Mouse (Mus musculus) liver, embryonic 13.5 days (tissue): Measurements from ENCODE around the gene Fam25c. TPM values are rescaled to one million over a fixed set of nuclear protein-coding genes. Genes with fewer than 3 reads are reported as not detected.
"Not testable (repeated sequence)": the region's sequence is repeated elsewhere in the genome, so short reads cannot be mapped to it uniquely, and the experiment has no call there.

ENCODE experiments used
- ATAC-seq: fragments of 200-750 bp; cut with Nextera tagmentation; 2 replicates; pipeline ENCODE4 v1.8.0; 2017; ENCODE audit warnings: low read depth, mild to moderate bottlenecking, moderate number of reproducible peaks, moderate library complexity
- DNase-seq: peaks from one replicate; pipeline ENCODE4 v3.0.0; 2022
- H3K27ac ChIP-seq: fragments of 300-500 bp; sonication (generic); 2 replicates; pipeline ENCODE4 v1.5.1; 2015; ENCODE audit warnings: moderate library complexity, mild to moderate bottlenecking, inconsistent platforms
- H3K27me3 ChIP-seq: fragments of 300-500 bp; sonication (generic); 2 replicates; pipeline ENCODE4 v1.6.1; 2015; ENCODE audit warnings: mild to moderate bottlenecking, inconsistent platforms
- H3K36me3 ChIP-seq: fragments of 300-500 bp; sonication (generic); 2 replicates; pipeline ENCODE4 v1.6.1; 2015; ENCODE audit warnings: mild to moderate bottlenecking, inconsistent platforms
- H3K4me1 ChIP-seq: fragments of 300-500 bp; sonication (generic); replicated peaks from 2 replicates; pipeline ENCODE4 v1.6.1; 2015; ENCODE audit warnings: inconsistent platforms
- H3K4me2 ChIP-seq: fragments of 300-500 bp; sonication (generic); 2 replicates; pipeline ENCODE4 v1.6.1; 2015; ENCODE audit warnings: inconsistent platforms, mild to moderate bottlenecking, moderate library complexity
- H3K4me3 ChIP-seq: fragments of 300-500 bp; sonication (generic); replicated peaks from 2 replicates; pipeline ENCODE4 v1.5.1; 2015; ENCODE audit warnings: mild to moderate bottlenecking, inconsistent platforms
- H3K9ac ChIP-seq: fragments of 300-500 bp; sonication (generic); 2 replicates; pipeline ENCODE4 v1.6.1; 2015; ENCODE audit warnings: mild to moderate bottlenecking, inconsistent platforms
- H3K9me3 ChIP-seq: fragments of 300-500 bp; sonication (generic); replicated peaks from 2 replicates; pipeline ENCODE4 v1.6.1; 2016; ENCODE audit warnings: inconsistent platforms
- WGBS: fragments of 180-500 bp; shearing (Covaris S2); methylation state at CpG from one replicate; pipeline ENCODE4 v1.1.7; 2015; ENCODE audit not compliant: insufficient replicate concordance; 5-methylcytosine and 5-hydroxymethylcytosine counted together
- polyA plus RNA-seq: library from polyadenylated mRNA; unstranded; fragments of >200 nt; fragmentation: Nextera tagmentation; extraction: Ambion mirVana; gene quantifications from 2 replicates; pipeline ENCODE4 v1.2.1, GENCODE M21; 2015

Gene Fam25c
- polyA plus RNA-seq, 1 experiment from 2014 or later: not detected

DNA sequence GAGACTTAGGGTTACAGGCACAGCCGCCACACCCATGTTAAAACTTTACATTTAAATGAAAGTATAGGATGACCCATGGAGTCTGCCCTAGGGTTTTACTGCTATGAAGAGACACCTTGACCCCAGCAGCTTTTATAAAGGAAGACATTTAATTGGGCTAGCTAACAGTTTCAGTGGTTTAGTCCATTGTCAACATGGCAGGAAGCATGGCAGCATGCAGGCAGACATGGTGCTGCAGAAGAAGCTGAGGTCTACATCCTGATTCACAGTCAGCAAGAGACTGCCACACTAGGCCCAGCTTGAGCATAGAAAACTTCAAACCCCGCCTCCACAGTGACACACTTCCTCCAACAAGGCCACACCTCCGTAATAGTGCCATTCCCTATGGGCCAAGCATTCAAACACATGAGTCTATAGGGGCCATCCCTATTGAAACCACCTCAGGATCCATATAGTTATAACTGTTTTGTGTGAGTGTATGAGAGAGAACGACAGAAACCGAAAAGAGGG, 31.6 kb downstream of the Fam25c start:
- no peaks in the 10 kb centered on the region for H3K27me3 ChIP-seq
- no peak overlapping the region for H3K9ac ChIP-seq
- peaks cover 50% of the 10 kb centered on the region for H3K36me3 ChIP-seq
- H3K4me1 ChIP-seq: peaks cover 9% of the 10 kb centered on the region; the same call in 1 of the 2 replicates
- no peak overlapping the region for H3K27ac ChIP-seq
- H3K4me3 ChIP-seq: no peak overlapping the region
- H3K9me3 ChIP-seq: no peaks in the 10 kb centered on the region
- ATAC-seq (no peak), DNase-seq (no peak)
- 73% methylated on average over 5 of the region's 5 CpGs for WGBS
- H3K4me2 ChIP-seq: no peak overlapping the region

DNA sequence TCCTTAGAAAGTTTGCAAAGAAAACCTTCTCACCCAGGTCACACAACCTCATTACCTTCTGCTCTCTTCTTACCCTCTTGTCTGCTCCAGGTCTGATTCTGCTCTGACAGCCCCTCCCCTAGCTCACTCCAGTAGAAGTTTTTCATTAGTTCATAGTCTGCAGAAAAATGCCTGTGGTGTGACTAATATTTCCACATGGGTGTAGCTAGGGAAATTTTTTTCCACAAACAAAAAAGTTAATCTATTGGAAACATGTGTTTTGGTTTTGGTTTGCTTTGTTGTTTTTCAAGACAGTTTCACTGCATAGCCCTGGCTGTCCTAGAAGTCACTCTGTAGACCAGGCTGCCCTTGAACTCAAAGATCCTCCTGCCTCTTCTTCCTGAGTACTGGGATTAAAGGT, 37.1 kb downstream of the Fam25c start:
- Histone ChIP-seq H3K27me3 (no peaks in the 10 kb centered on the region), H3K9me3 (no peaks in the 10 kb centered on the region), H3K4me2 (no peak overlapping the region), H3K4me3 (no peak overlapping the region), H3K27ac (no peak overlapping the region), H3K4me1 (0 out of 2 replicates have a peak, but pooled peaks cover 5% of the 10 kb centered on the region), H3K36me3 (peaks cover 23% of the 10 kb centered on the region), H3K9ac (no peak overlapping the region)
- DNase-seq: no peak
- no peak for ATAC-seq

DNA sequence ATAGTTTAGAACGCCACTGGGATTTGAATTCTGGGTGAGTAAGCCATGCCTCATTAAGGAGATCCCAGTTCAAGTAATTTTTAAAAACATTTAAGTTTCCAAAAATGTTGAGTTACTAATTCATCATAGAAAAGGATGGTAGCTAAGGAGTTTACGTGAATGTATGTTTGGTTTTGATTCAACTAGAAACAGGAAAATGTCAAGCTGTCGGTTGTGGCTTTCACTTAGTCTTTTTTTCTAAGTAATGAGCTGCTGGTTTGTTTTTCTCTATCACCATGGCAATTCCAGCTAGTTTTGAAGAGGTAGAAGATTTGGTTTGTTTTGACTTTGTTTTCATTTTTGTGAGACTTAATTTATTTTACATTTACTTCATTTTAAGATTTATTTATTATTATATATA, 37.8 kb downstream of the Fam25c start:
- Histone ChIP-seq H3K4me3 (no peak overlapping the region), H3K4me1 (peaks cover 9% of the 10 kb centered on the region; the same call in 1 of the 2 replicates), H3K36me3 (peaks cover 22% of the 10 kb centered on the region), H3K9ac (no peak overlapping the region), H3K9me3 (no peaks in the 10 kb centered on the region), H3K27ac (no peak overlapping the region), H3K27me3 (no peaks in the 10 kb centered on the region), H3K4me2 (no peak overlapping the region)
- ATAC-seq: no peak
- 78% methylated on average over 3 of the region's 3 CpGs for WGBS
- no peak for DNase-seq

DNA sequence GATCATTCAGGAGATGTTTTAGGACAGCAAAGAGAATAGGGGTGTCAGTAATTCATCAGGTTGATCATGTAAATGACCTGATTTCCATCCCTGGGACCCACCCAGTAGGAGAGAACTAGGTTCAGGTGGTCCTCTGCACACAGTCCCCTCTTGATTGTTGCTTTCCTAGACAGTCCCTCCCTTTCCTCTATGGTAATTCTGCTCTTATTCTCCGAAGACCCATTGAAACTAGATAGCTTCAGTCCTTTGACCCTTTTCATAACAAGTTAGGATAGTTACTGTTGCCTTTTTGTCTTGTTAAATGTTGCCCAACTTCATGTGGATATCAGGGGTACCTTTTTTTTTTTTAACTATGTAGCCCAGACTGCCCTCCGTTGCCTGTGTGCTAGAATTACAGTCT, 38.9 kb downstream of the Fam25c start:
- H3K4me3 ChIP-seq: no peak overlapping the region
- peaks cover 19% of the 10 kb centered on the region for H3K4me1 ChIP-seq
- no peak overlapping the region for H3K9ac ChIP-seq
- no peaks in the 10 kb centered on the region for H3K9me3 ChIP-seq
- no peaks in the 10 kb centered on the region for H3K27me3 ChIP-seq
- no peak for DNase-seq
- no peak overlapping the region for H3K27ac ChIP-seq
- 69% methylated on average over 2 of the region's 2 CpGs for WGBS
- H3K4me2 ChIP-seq: peak overlapping the region; percentile 24
- H3K36me3 ChIP-seq: peaks cover 19% of the 10 kb centered on the region
- no peak for ATAC-seq

DNA sequence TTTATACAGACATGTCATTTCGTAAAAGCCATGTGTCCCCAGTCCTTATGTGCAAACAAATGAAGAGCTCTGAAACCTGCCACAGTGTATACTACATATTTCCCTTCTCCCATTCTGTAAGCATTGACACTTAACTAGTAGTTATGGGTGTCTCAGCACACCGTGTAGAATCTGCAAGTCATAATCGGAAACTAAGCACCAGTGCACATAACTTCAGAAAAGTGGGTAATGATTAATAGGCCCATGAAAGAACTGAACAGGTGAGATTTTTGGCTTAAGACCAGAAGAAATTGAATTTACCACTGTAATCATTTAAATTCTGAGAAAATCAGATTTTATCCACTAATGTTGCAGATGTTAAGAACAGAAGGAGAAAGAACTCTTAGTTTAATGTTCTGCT, 40.4 kb downstream of the Fam25c start:
- WGBS: 53% methylated on average over 3 of the region's 3 CpGs
- no peaks in the 10 kb centered on the region for H3K9me3 ChIP-seq
- DNase-seq: no peak
- peaks cover 28% of the 10 kb centered on the region for H3K4me1 ChIP-seq
- H3K4me3 ChIP-seq: peak overlapping the region; percentile 81
- H3K27ac ChIP-seq: no peak overlapping the region
- H3K27me3 ChIP-seq: no peaks in the 10 kb centered on the region
- H3K4me2 ChIP-seq: peak overlapping the region; percentile 44
- H3K36me3 ChIP-seq: peaks cover 7% of the 10 kb centered on the region; the same call in 1 of the 2 replicates
- ATAC-seq: no peak
- H3K9ac ChIP-seq: no peak overlapping the region

DNA sequence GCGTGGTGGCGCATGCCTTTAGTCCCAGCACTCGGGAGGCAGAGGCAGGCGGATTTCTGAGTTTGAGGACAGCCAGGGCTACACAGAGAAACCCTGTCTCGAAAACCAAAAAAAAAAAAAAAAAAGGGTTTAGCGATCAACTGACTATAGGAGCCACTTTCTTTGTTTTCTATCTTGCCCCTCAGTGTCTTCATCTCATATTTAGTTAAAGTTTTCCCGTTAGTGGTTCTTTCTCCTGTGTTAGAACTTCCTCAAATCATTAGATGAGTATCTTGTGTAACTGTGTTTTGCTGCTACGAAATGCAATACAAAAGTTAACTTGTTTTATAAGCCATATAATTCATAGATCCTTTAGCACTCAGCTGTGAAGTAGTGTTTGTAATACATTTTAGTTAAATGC, 40.9 kb downstream of the Fam25c start:
- not testable (repeated sequence) for H3K27me3 ChIP-seq, H3K36me3 ChIP-seq, H3K27ac ChIP-seq, H3K9me3 ChIP-seq, ATAC-seq, DNase-seq
- Histone ChIP-seq H3K9ac (peak overlapping the region; percentile 47; the same call in 1 of the 2 replicates), H3K4me1 (peaks cover 33% of the 10 kb centered on the region), H3K4me2 (peak overlapping the region; percentile 44), H3K4me3 (peak overlapping the region; percentile 81)
- WGBS: 50% methylated on average over 8 of the region's 8 CpGs

DNA sequence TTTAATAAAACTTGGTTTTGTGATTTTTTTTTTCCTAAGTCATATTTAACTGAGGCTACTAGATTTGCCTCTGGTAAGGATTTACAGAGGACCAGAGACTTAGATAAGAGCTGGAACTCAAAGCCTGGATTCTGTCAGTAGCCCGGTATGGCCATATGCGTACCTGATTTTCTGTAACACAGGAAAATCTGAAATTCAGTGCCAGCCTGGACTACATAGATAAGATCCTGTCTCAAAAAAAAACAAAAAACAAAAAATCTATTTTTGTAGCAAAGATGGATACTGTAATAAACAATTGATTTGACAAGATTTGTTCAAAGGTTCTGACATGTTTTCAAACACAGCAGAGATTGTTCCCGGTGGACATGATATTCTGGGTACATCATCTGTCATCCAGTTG, 41.6 kb downstream of the Fam25c start:
- peak overlapping the region; percentile 52; the same call in 1 of the 2 replicates for H3K9ac ChIP-seq
- DNase-seq (no peak), ATAC-seq (no peak)
- WGBS: 55% methylated on average over 3 of the region's 3 CpGs
- H3K4me1 ChIP-seq: peaks cover 35% of the 10 kb centered on the region
- no peaks in the 10 kb centered on the region for H3K27me3 ChIP-seq
- H3K27ac ChIP-seq: no peak overlapping the region
- peak overlapping the region; percentile 39 for H3K4me2 ChIP-seq
- H3K4me3 ChIP-seq: peak overlapping the region; percentile 81
- H3K9me3 ChIP-seq: no peaks in the 10 kb centered on the region
- 0 out of 2 replicates have a peak, but pooled peaks cover 6% of the 10 kb centered on the region for H3K36me3 ChIP-seq

DNA sequence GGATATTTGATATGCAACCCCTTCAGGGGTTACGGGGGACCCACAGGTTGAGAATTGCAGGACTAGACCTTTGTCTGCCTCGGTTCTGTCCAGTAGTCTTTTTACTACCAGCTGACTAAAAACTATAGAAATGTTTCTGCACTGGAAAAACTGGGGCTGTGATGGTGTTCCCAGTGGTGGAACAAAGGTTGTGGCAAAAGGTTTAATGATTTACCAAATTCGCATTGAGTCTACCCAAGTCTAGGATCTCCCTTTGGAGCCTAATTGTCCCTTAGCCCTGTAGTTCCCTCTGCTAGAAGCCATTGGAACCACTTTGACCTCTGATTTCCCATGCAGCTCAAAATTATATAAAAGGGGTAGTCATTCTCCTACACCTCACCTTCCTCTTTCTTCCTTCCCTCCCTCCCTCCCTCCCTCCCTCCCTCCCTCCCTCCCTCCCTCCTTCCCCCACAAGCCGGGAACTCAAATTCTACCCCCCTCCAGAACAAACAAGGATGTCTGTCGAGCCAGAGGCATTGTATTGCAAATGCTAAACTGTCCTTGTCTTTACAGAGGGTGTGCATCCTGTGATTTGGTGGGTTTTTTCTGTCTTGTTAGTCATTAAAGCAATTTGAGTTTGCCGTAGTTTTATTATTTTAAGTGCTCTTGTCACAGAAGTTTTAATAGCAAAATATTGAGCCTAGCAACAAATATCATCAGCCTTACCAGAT, 42.7 kb downstream of the Fam25c start:
- no peaks in the 10 kb centered on the region for H3K9me3 ChIP-seq
- H3K27me3 ChIP-seq: no peaks in the 10 kb centered on the region
- peak overlapping the region; percentile 90 for H3K27ac ChIP-seq
- H3K4me1 ChIP-seq: peaks cover 38% of the 10 kb centered on the region
- ATAC-seq (no peak), DNase-seq (no peak)
- H3K4me2 ChIP-seq: peak overlapping the region; percentile 99
- WGBS: 30% methylated on average over 6 of the region's 6 CpGs
- H3K4me3 ChIP-seq: peak overlapping the region; percentile 81
- H3K9ac ChIP-seq: peak overlapping the region; percentile 89
- no peaks in the 10 kb centered on the region for H3K36me3 ChIP-seq

DNA sequence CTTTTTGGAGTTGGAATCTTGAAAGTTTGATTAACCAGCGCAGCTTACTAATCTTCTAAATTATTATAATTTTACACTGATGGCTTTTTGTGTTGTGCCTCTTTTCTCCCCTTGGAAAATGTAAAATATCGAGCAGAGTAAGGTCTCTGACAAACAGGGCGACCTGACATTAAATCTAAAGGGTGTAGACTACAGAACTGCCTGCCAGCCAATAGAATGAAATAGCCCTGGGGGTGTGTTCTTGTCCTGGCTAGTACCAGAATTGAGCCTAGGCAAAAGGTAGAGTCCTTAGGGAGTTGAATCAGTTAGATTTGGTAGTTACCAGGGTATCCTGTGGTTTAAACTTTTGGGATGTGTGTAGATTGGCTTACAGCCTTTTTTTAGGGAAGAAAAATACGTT, 43.5 kb downstream of the Fam25c start:
- Histone ChIP-seq H3K27me3 (no peaks in the 10 kb centered on the region), H3K4me1 (peaks cover 38% of the 10 kb centered on the region), H3K9ac (peak overlapping the region; percentile 89), H3K4me3 (peak overlapping the region; percentile 81), H3K27ac (peak overlapping the region; percentile 90), H3K9me3 (no peaks in the 10 kb centered on the region), H3K36me3 (no peaks in the 10 kb centered on the region), H3K4me2 (peak overlapping the region; percentile 99)
- ATAC-seq (no peak), DNase-seq (no peak)
- WGBS: 5% methylated on average over 4 of the region's 4 CpGs

DNA sequence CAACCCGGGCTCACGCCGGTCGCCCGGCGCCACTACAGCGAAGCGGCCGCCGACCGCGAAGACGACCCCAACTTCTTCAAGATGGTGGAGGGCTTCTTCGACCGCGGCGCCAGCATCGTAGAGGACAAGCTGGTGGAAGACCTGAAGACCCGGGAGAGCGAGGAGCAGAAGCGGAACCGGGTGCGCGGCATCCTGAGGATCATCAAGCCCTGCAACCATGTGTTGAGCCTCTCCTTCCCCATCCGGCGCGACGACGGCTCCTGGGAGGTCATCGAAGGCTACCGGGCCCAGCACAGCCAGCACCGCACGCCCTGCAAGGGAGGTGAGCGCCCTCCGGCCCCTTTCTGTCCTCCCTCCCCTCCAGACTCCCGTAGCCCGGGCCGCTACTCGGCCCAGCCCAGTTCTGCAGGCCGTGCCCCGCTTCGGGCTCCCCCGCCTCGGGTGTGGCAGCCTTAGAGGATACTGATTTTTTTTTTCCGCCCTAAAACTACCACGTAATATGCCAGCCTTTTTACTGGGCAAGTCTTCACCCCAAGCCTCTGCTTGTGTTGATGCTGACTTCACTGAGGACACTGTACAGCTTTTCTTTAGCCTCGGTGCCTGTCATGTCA, 44.1 kb downstream of the Fam25c start:
- Histone ChIP-seq H3K36me3 (no peaks in the 10 kb centered on the region), H3K4me1 (peaks cover 38% of the 10 kb centered on the region), H3K4me3 (peak overlapping the region; percentile 81), H3K27ac (peak overlapping the region; percentile 90), H3K9ac (peak overlapping the region; percentile 89), H3K4me2 (peak overlapping the region; percentile 99), H3K27me3 (no peaks in the 10 kb centered on the region), H3K9me3 (no peaks in the 10 kb centered on the region)
- 0 out of 2 replicates have a peak, but pooled peaks have one; percentile 2 for ATAC-seq
- peak; percentile 50 for DNase-seq
- under 1% methylated on average over 47 of the region's 47 CpGs for WGBS

DNA sequence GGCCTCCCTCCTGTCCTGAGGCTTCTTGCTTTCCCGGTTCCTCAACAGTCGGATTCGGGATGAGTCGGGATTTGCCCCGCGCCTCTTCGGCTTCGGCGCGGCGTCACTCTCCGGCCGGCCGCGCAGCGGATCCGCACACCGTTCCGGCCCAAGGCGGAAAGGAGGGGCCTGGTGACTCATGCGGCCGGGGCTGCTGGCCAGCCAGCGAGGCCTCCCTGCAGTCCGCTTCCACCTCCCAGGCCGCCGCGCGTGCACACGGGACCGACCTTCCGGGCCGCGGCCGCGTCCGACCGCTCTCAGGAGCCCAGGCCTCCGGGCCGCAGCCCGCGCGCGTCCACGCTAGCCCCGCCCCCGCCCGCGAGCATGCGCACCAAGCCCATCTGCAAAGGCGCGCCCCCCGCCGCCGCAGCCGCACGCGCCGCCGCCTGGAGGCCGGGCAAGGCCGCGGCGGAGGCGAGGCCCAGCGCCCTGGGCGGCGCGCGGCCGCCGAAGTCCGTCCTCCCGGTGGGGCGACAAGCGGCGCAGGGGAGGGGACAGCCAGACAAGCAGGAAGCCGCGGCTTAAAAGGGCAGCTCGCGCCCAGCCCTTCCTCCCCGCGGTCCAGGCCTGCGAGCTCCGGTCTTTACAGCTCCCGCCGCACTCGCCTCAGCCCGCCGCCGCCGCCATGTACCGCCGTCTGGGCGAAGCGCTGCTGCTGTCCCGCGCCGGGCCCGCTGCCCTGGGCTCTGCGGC, 44.8 kb downstream of the Fam25c start, which contains the start of the genes Shld2 and Glud1:
Gene Shld2 (minus strand): TSS at position 260 of the 732 bp plus-strand sequence.
Gene Glud1 (plus strand): TSS at position 494 of the 732 bp plus-strand sequence.
- Histone ChIP-seq H3K4me1 (peaks cover 38% of the 10 kb centered on the region), H3K36me3 (no peaks in the 10 kb centered on the region), H3K4me2 (peak within 1 kb of the TSS; percentile 99), H3K27me3 (no peaks in the 10 kb centered on the region), H3K27ac (peak within 1 kb of the TSS; percentile 90), H3K9ac (peak within 1 kb of the TSS; percentile 89), H3K4me3 (peak within 1 kb of the TSS; percentile 81), H3K9me3 (no peaks in the 10 kb centered on the region)
- ATAC-seq (peak; percentile 92), DNase-seq (peak; percentile 86)
- under 1% methylated on average over 98 of the region's 100 CpGs for WGBS
